Mouse (Mus musculus): ENCODE results near the gene Lipt1.

DNA sequence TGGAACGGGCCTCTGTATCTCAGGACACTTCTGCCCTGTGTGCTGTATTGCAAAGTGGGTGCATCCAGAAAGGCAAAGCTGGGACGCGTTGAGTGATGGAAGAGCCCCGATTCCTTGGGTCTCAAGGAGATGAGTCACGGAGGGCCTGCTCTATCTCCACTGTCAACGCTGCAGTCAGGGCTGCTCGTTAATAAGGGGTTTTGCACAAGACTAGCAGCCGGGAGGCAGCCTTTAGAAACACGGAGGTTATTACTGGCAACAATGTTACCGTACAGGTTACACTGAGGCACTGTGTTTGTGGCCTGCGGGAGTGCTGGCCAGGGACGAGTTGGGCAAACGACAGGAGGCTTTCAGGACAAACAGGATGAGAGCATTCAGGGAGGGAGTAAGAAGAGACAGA lies 46.1 kb downstream of the Lipt1 start:
- TF ChIP-seq POLR2AphosphoS2 (IDR thresholded peaks at IDR 0.05; ENCODE audit: insufficient read length, low read depth): no peak
- TF ChIP-seq POLR2A (IDR thresholded peaks at IDR 0.05; ENCODE audit: insufficient read length, low read depth): no peak
- TF ChIP-seq MAX (IDR thresholded peaks at IDR 0.05; ENCODE audit: low read depth): no peak
- TF ChIP-seq REST (IDR thresholded peaks at IDR 0.05; ENCODE audit: insufficient read depth, insufficient read length): no peak
